Mouse (Mus musculus) C2C12 (cell line): Measurements from ENCODE around the gene Saysd1. TPM values are rescaled to one million over a fixed set of nuclear protein-coding genes. Genes with fewer than 3 reads are reported as not detected.

Source experiments
- H3K27me3 ChIP-seq: one replicate; pipeline ENCODE4 v1.6.1; 2011; ENCODE audit not compliant: control insufficient read depth, insufficient read depth, insufficient read length
- H3K36me3 ChIP-seq: one replicate; pipeline ENCODE4 v1.6.1; 2011; ENCODE audit not compliant: control insufficient read depth, insufficient read depth
- H3K4me3 ChIP-seq: one replicate; pipeline ENCODE4 v1.5.1; 2011; ENCODE audit warnings: mild to moderate bottlenecking, control low read depth; ENCODE audit not compliant: poor library complexity, insufficient read depth, severe bottlenecking
- H3K79me2 ChIP-seq: one replicate; pipeline ENCODE4 v1.6.1; 2011; ENCODE audit not compliant: control insufficient read depth, insufficient read depth
- H3K79me3 ChIP-seq: one replicate; pipeline ENCODE4 v1.6.1; 2011; ENCODE audit warnings: low read depth, control low read depth
- H3ac ChIP-seq: one replicate; pipeline ENCODE3; 2011; ENCODE audit warnings: low read depth; ENCODE audit not compliant: control insufficient read depth, insufficient read length
- CEBPB ChIP-seq: IDR thresholded peaks from one replicate; pipeline ENCODE4 v1.6.1; 2011; ENCODE audit warnings: low read depth, mild to moderate bottlenecking, control low read depth, moderate library complexity
- CTCF ChIP-seq: IDR thresholded peaks from one replicate; pipeline ENCODE4 v1.5.1; 2011; ENCODE audit not compliant: control insufficient read depth, insufficient read depth, insufficient read length
- FOSL1 ChIP-seq: IDR thresholded peaks from one replicate; pipeline ENCODE4 v1.8.0; 2011; ENCODE audit warnings: mild to moderate bottlenecking, low read length; ENCODE audit not compliant: poor library complexity, insufficient read depth, severe bottlenecking
- MAX ChIP-seq: IDR thresholded peaks from one replicate; pipeline ENCODE4 v1.6.1; 2011; ENCODE audit warnings: mild to moderate bottlenecking, control low read depth
- MYOD1 ChIP-seq: IDR thresholded peaks from one replicate; pipeline ENCODE4 v1.6.1; 2011; ENCODE audit warnings: low read depth; ENCODE audit not compliant: control insufficient read depth, insufficient read length
- MYOG ChIP-seq: IDR thresholded peaks from one replicate; pipeline ENCODE4 v1.6.1; 2011; ENCODE audit not compliant: control insufficient read depth, insufficient read length; ENCODE audit errors: extremely low read depth
- USF1 ChIP-seq: IDR thresholded peaks from one replicate; pipeline ENCODE4 v1.6.1; 2011; ENCODE audit warnings: low read depth, mild to moderate bottlenecking, control low read depth, moderate library complexity
- long read RNA-seq, 2 experiments: library from polyadenylated mRNA; unstranded; transcript quantifications; one replicate each; pipeline ENCODE4 v2.0.0; 2019 to 2020
- polyA plus RNA-seq: library from polyadenylated mRNA; unstranded; fragments of >200 nt; fragmentation: generic; extraction: Trizol; gene quantifications from one replicate; pipeline ENCODE4 v1.2.1, GENCODE M21; 2012; ENCODE audit warnings: missing spikeins

The Saysd1 gene
- polyA plus RNA-seq, result 8.0 TPM
- long read RNA-seq, experiment 1, transcript Saysd1-201 (2 exons, 2,315 nt), result major isoform, 18 of 22 reads
- long read RNA-seq, experiment 1, partial matches to known transcripts, result 0 of 22 reads
- long read RNA-seq, experiment 1, other reads (novel, unspliced or antisense), result 4 of 22 reads
- long read RNA-seq, experiment 2, partial matches to known transcripts, result 0 of 1 reads
- long read RNA-seq, experiment 2, other reads (novel, unspliced or antisense), result 1 of 1 reads

- peaks cover 33% of the 10 kb centered on the region for H3K36me3 ChIP-seq
- no peaks in the 10 kb centered on the region for H3K79me3 ChIP-seq
- H3K27me3 ChIP-seq, result no peaks in the 10 kb centered on the region
- H3K79me2 ChIP-seq, result no peaks in the 10 kb centered on the region
- TF ChIP-seq FOSL1 (no peak), CEBPB (no peak), CTCF (no peak), MYOG (no peak), USF1 (no peak), MYOD1 (no peak), MAX (no peak)
- no peak within 1 kb of the TSS for H3ac ChIP-seq
- H3K4me3 ChIP-seq, result no peak within 1 kb of the TSS
Measured at GRCm38 (mm10) chr14:20138484-20139355, at the start of gene Saysd1. Gene Saysd1, minus strand, starts transcription at chr14:20138534.

DNA sequence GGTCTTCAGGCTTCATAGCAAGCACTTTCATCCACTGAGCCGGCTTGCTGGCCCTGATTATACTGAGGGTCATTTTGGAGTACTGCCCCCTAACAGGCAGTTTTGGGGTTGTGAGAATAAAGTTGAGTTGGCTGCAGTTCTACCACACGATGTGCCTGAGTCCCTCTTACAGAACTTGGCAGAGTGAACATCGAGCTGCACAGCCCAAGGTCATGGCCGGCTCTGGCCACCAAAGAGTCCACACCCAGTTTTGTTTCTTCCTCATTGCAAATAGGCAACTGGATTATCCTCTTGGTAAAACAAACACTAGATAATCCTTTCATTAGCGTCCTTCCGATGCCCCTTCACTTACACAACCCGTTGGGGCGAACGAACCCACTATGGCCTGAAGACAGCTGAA, 47.1 kb upstream of the Saysd1 start:
- peaks cover 10% of the 10 kb centered on the region for H3K79me2 ChIP-seq
- TF ChIP-seq USF1 (no peak), FOSL1 (no peak), CTCF (no peak)
- H3ac ChIP-seq, result no peak overlapping the region
- H3K36me3 ChIP-seq, result no peaks in the 10 kb centered on the region
- no peaks in the 10 kb centered on the region for H3K27me3 ChIP-seq
- H3K4me3 ChIP-seq, result no peak overlapping the region
- H3K79me3 ChIP-seq, result peaks cover 7% of the 10 kb centered on the region

GRCm38 (mm10) chr14:20183701-20184100, 45.4 kb upstream of the Saysd1 start:
- Histone ChIP-seq H3ac (no peak overlapping the region), H3K27me3 (no peaks in the 10 kb centered on the region), H3K79me2 (peaks cover 28% of the 10 kb centered on the region), H3K79me3 (peaks cover 24% of the 10 kb centered on the region), H3K4me3 (no peak overlapping the region), H3K36me3 (no peaks in the 10 kb centered on the region)
- TF ChIP-seq FOSL1, result no peak

- peaks cover 35% of the 10 kb centered on the region for H3K79me3 ChIP-seq
- H3K27me3 ChIP-seq, result no peaks in the 10 kb centered on the region
- H3K4me3 ChIP-seq, result peak overlapping the region; percentile 6
- no peak overlapping the region for H3ac ChIP-seq
- H3K79me2 ChIP-seq, result peaks cover 39% of the 10 kb centered on the region
- H3K36me3 ChIP-seq, result no peaks in the 10 kb centered on the region
- TF ChIP-seq FOSL1 (no peak), CTCF (no peak), CEBPB (no peak), MAX (no peak), USF1 (no peak), MYOD1 (no peak), MYOG (no peak)
Measured at GRCm38 (mm10) chr14:20182596-20182995, 44.3 kb upstream of the Saysd1 start.

- no peak for TF ChIP-seq CTCF
- peak; percentile 89 for TF ChIP-seq MAX
- TF ChIP-seq FOSL1, result no peak
- no peak for TF ChIP-seq CEBPB
- Histone ChIP-seq H3ac (peak within 1 kb of the TSS; percentile 75), H3K79me2 (peaks cover 50% of the 10 kb centered on the region), H3K36me3 (no peaks in the 10 kb centered on the region), H3K4me3 (peak within 1 kb of the TSS; percentile 69), H3K27me3 (no peaks in the 10 kb centered on the region), H3K79me3 (peaks cover 45% of the 10 kb centered on the region)
Measured at GRCm38 (mm10) chr14:20181466-20181921, 43.2 kb upstream of the Saysd1 start, which contains the start of gene Kcnk5. Gene Kcnk5, minus strand, starts transcription at chr14:20181809.

DNA sequence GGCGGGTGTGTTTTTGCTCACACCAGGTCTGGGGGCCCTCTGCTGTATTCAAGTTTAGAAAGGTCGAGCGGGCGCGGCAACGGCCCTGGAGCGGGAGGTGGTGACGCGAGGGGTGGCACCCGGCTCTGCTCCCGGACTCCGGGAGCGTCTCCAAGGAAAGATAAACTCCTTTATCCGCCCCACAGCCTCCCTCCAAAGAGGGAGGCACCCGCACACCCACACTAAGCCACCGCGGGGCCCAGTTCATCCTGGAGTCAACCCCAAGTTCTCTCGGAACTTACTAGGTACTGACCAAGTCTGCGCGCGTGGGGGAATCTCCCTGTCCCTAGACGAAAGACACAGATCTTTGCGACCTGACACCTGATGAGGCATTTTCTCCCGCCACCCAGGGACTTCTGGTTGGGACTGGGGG, 42.4 kb upstream of the Saysd1 start:
- H3ac ChIP-seq, result peak overlapping the region; percentile 75
- peak overlapping the region; percentile 69 for H3K4me3 ChIP-seq
- peaks cover 4% of the 10 kb centered on the region for H3K36me3 ChIP-seq
- H3K79me3 ChIP-seq, result peaks cover 50% of the 10 kb centered on the region
- H3K27me3 ChIP-seq, result no peaks in the 10 kb centered on the region
- H3K79me2 ChIP-seq, result peaks cover 57% of the 10 kb centered on the region
- TF ChIP-seq MYOG, result no peak
- TF ChIP-seq USF1, result no peak
- no peak for TF ChIP-seq MYOD1
- TF ChIP-seq CTCF, result no peak
- no peak for TF ChIP-seq FOSL1
- no peak for TF ChIP-seq MAX
- no peak for TF ChIP-seq CEBPB
